Mouse (Mus musculus): Measurements from ENCODE around the gene Syne1. TPM values are rescaled to one million over a fixed set of nuclear protein-coding genes. Genes with fewer than 3 reads are reported as not detected.

The Syne1 gene
- polyA plus RNA-seq, 1 experiment = 140 TPM

DNA sequence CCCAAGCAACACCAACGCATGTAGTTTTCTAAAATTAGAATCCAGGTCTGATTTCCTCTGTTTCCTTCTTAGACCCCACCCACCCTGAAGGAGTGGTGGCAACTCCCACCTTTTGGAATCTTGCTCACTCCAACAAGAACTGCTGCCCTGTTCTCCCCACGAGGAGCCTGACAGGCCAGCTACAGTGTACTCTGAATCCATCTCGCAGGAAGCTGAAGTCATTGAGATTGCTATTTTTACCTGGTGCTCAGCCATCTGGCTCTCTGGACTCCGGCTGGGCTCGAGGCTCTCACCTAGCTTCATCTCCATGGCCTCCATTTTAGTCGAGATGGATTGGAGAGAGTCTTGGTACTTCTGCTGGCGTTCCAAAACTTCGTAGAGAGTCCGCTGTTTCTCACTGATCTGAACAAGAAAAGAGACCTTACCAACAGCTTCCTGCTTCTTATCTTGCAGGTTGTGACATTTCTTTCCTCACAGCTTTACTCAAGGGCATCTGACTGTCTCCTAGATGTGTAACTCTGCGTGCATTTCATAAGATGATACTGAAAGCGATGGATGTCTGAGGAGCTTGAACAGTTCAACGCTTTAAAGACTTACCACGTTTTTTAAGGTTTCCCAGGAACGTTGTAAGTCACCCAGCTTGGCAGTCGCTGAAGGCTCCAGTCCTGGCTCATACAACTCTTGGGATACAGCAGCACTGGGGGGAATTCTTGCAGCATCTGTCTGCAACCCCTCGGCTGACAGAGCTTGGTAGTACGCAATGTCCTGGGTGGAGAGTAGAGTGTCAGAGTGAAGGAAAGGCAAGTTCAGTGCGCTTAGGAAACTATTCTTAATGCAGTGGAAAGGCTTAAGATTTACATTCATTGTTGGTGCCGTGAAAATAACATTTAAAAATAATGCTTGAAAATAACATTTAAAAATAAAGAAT, 365.9 kb downstream of the Syne1 start:
- H3K27ac ChIP-seq (ENCODE audit: insufficient read depth, low read depth, low read length) = no peak overlapping the region
- TF ChIP-seq POLR2A (IDR thresholded peaks at IDR 0.05; ENCODE audit: insufficient read depth, low read depth, low read length) (no peak), CTCF (IDR thresholded peaks at IDR 0.05; ENCODE audit: insufficient read depth, low read depth, low read length) (no peak)
- 73% methylated on average over 19 of the region's 19 CpGs for WGBS
- H3K4me1 ChIP-seq (ENCODE audit: control insufficient read depth, insufficient read depth, low read length) = peaks cover 8% of the 10 kb centered on the region
- H3K4me3 ChIP-seq (ENCODE audit: insufficient read depth, low read depth, low read length) = no peak overlapping the region

- H3K4me3 ChIP-seq (ENCODE audit: insufficient read depth, low read depth, low read length) = no peak overlapping the region
- H3K27ac ChIP-seq (ENCODE audit: insufficient read depth, low read depth, low read length) = peak overlapping the region; percentile 47
- 49% methylated on average over 4 of the region's 4 CpGs for WGBS
- peaks cover 12% of the 10 kb centered on the region for H3K4me1 ChIP-seq (ENCODE audit: control insufficient read depth, insufficient read depth, low read length)
- no peak for TF ChIP-seq POLR2A (IDR thresholded peaks at IDR 0.05; ENCODE audit: insufficient read depth, low read depth, low read length)
- TF ChIP-seq CTCF (IDR thresholded peaks at IDR 0.05; ENCODE audit: insufficient read depth, low read depth, low read length) = no peak
These were observed 369.5 kb downstream of the Syne1 start for GRCm38 (mm10) chr10:5181771-5182176.

GRCm38 (mm10) chr10:5179891-5180290, 371.4 kb downstream of the Syne1 start:
- H3K4me1 ChIP-seq (ENCODE audit: control insufficient read depth, insufficient read depth, low read length) = peaks cover 17% of the 10 kb centered on the region
- WGBS = 28% methylated on average over 3 of the region's 3 CpGs
- TF ChIP-seq POLR2A (IDR thresholded peaks at IDR 0.05; ENCODE audit: insufficient read depth, low read depth, low read length) = no peak
- H3K27ac ChIP-seq (ENCODE audit: insufficient read depth, low read depth, low read length) = no peak overlapping the region
- no peak overlapping the region for H3K4me3 ChIP-seq (ENCODE audit: insufficient read depth, low read depth, low read length)

GRCm38 (mm10) chr10:5177446-5178015, 373.8 kb downstream of the Syne1 start:
- WGBS = 64% methylated on average over 9 of the region's 9 CpGs
- Histone ChIP-seq H3K4me1 (ENCODE audit: control insufficient read depth, insufficient read depth, low read length) (peaks cover 18% of the 10 kb centered on the region), H3K4me3 (ENCODE audit: insufficient read depth, low read depth, low read length) (no peak overlapping the region), H3K27ac (ENCODE audit: insufficient read depth, low read depth, low read length) (no peak overlapping the region)
- TF ChIP-seq CTCF (IDR thresholded peaks at IDR 0.05; ENCODE audit: insufficient read depth, low read depth, low read length) = no peak
- no peak for TF ChIP-seq POLR2A (IDR thresholded peaks at IDR 0.05; ENCODE audit: insufficient read depth, low read depth, low read length)

DNA sequence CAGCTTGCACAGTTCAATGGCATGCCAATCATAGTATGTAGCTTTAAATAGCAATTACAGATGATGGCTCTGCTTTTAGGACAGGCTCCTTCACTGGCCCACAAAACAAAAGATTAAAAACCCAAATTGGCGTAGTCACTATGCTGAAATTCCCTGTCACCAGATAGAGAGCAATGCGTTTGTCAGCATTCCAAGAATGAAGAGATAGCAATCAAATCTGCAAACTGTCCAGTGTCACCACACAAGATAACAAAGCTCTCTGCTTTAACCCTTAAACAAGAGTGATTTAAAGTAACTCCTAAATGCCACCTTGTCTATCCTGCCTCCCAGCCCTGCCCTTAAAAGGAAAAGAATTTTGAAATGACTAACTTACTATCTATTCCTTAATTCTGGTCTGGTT, 374.9 kb downstream of the Syne1 start:
- no peak overlapping the region for H3K4me3 ChIP-seq (ENCODE audit: insufficient read depth, low read depth, low read length)
- H3K4me1 ChIP-seq (ENCODE audit: control insufficient read depth, insufficient read depth, low read length) = peaks cover 14% of the 10 kb centered on the region
- H3K27ac ChIP-seq (ENCODE audit: insufficient read depth, low read depth, low read length) = no peak overlapping the region; the same call in 1 of the 2 replicates
- no peak for TF ChIP-seq POLR2A (IDR thresholded peaks at IDR 0.05; ENCODE audit: insufficient read depth, low read depth, low read length)
- TF ChIP-seq CTCF (IDR thresholded peaks at IDR 0.05; ENCODE audit: insufficient read depth, low read depth, low read length) = no peak
- 79% methylated on average over 2 of the region's 2 CpGs for WGBS

GRCm38 (mm10) chr10:5170425-5170824, 380.9 kb downstream of the Syne1 start:
- Histone ChIP-seq H3K4me1 (ENCODE audit: control insufficient read depth, insufficient read depth, low read length) (peaks cover 13% of the 10 kb centered on the region), H3K27ac (ENCODE audit: insufficient read depth, low read depth, low read length) (no peak overlapping the region), H3K4me3 (ENCODE audit: insufficient read depth, low read depth, low read length) (no peak overlapping the region)
- 49% methylated on average over 1 of the region's 1 CpGs for WGBS
- TF ChIP-seq POLR2A (IDR thresholded peaks at IDR 0.05; ENCODE audit: insufficient read depth, low read depth, low read length) = no peak
- no peak for TF ChIP-seq CTCF (IDR thresholded peaks at IDR 0.05; ENCODE audit: insufficient read depth, low read depth, low read length)

GRCm38 (mm10) chr10:5167481-5167880, 383.8 kb downstream of the Syne1 start:
- TF ChIP-seq POLR2A (IDR thresholded peaks at IDR 0.05; ENCODE audit: insufficient read depth, low read depth, low read length) (no peak), CTCF (IDR thresholded peaks at IDR 0.05; ENCODE audit: insufficient read depth, low read depth, low read length) (no peak)
- no peak overlapping the region for H3K4me3 ChIP-seq (ENCODE audit: insufficient read depth, low read depth, low read length)
- H3K4me1 ChIP-seq (ENCODE audit: control insufficient read depth, insufficient read depth, low read length) = peaks cover 16% of the 10 kb centered on the region
- H3K27ac ChIP-seq (ENCODE audit: insufficient read depth, low read depth, low read length) = no peak overlapping the region; the same call in 1 of the 2 replicates
- 70% methylated on average over 3 of the region's 3 CpGs for WGBS

DNA sequence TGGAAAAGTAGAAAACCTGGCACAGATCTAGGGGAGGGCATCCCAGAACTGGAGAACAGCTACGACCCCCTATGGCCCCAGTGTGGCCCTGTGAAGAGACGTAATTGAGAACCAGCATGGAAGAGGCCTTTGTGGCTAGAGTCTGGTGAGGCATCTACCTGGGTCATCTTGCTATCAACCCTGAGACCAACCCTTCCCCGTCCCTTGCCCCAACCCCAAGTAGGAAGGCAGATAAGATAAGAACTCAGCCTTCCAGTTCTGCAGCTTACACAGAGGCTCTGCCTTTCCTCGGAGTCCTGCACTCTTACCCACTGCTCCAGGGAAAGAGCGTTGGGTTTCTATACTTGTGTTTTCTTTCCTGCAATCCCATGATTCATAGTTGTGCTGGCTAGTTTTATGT, 385.8 kb downstream of the Syne1 start:
- no peak overlapping the region for H3K4me3 ChIP-seq (ENCODE audit: insufficient read depth, low read depth, low read length)
- no peak overlapping the region for H3K27ac ChIP-seq (ENCODE audit: insufficient read depth, low read depth, low read length)
- 80% methylated on average over 5 of the region's 5 CpGs for WGBS
- no peak for TF ChIP-seq POLR2A (IDR thresholded peaks at IDR 0.05; ENCODE audit: insufficient read depth, low read depth, low read length)
- TF ChIP-seq CTCF (IDR thresholded peaks at IDR 0.05; ENCODE audit: insufficient read depth, low read depth, low read length) = no peak
- H3K4me1 ChIP-seq (ENCODE audit: control insufficient read depth, insufficient read depth, low read length) = peaks cover 19% of the 10 kb centered on the region

GRCm38 (mm10) chr10:5163770-5164169, 387.5 kb downstream of the Syne1 start:
- 75% methylated on average over 6 of the region's 6 CpGs for WGBS
- Histone ChIP-seq H3K4me1 (ENCODE audit: control insufficient read depth, insufficient read depth, low read length) (peaks cover 19% of the 10 kb centered on the region), H3K27ac (ENCODE audit: insufficient read depth, low read depth, low read length) (no peak overlapping the region), H3K4me3 (ENCODE audit: insufficient read depth, low read depth, low read length) (no peak overlapping the region)
- no peak for TF ChIP-seq POLR2A (IDR thresholded peaks at IDR 0.05; ENCODE audit: insufficient read depth, low read depth, low read length)
- TF ChIP-seq CTCF (IDR thresholded peaks at IDR 0.05; ENCODE audit: insufficient read depth, low read depth, low read length) = no peak
